Mouse (Mus musculus) midbrain, embryonic 11.5 days (tissue): ENCODE measurements around the gene Eef1akmt2. TPM values are rescaled to one million over a fixed set of nuclear protein-coding genes. Genes with fewer than 3 reads are reported as not detected.

ENCODE experiments used
- ATAC-seq: fragments of 200-750 bp; cut with Nextera tagmentation; 2 replicates; pipeline ENCODE4 v1.8.0; 2017; ENCODE audit warnings: moderate TSS enrichment, moderate library complexity; ENCODE audit not compliant: low FRiP score
- DNase-seq: peaks from one replicate; pipeline ENCODE4 v3.0.0; 2015; ENCODE audit warnings: low spot score; ENCODE audit errors: missing footprints
- H3K27ac ChIP-seq: fragments of 300-500 bp; sonication (generic); 2 replicates; pipeline ENCODE4 v1.5.1; 2014; ENCODE audit warnings: low read depth, low read length
- H3K27me3 ChIP-seq: fragments of 300-500 bp; sonication (generic); 2 replicates; pipeline ENCODE4 v1.6.1; 2014; ENCODE audit warnings: mild to moderate bottlenecking, low read length, moderate library complexity, mixed read lengths; ENCODE audit not compliant: control insufficient read depth, insufficient read depth
- H3K36me3 ChIP-seq: fragments of 300-500 bp; sonication (generic); 2 replicates; pipeline ENCODE4 v1.6.1; 2014; ENCODE audit warnings: mild to moderate bottlenecking, low read length, moderate library complexity, mixed read lengths; ENCODE audit not compliant: control insufficient read depth, insufficient read depth
- H3K4me1 ChIP-seq: fragments of 300-500 bp; sonication (generic); 2 replicates; pipeline ENCODE4 v1.6.1; 2014; ENCODE audit warnings: low read length; ENCODE audit not compliant: control insufficient read depth, insufficient read depth
- H3K4me2 ChIP-seq: fragments of 300-500 bp; sonication (generic); 2 replicates; pipeline ENCODE4 v1.6.1; 2014; ENCODE audit warnings: mild to moderate bottlenecking, moderate library complexity
- H3K4me3 ChIP-seq: fragments of 300-500 bp; sonication (generic); 2 replicates; pipeline ENCODE4 v1.5.1; 2014; ENCODE audit warnings: low read depth, low read length
- H3K9ac ChIP-seq: fragments of 300-500 bp; sonication (generic); 2 replicates; pipeline ENCODE4 v1.6.1; 2014; ENCODE audit warnings: low read length
- H3K9me3 ChIP-seq: fragments of 300-500 bp; sonication (generic); 2 replicates; pipeline ENCODE4 v1.6.1; 2016; ENCODE audit warnings: low read length; ENCODE audit not compliant: control insufficient read depth
- WGBS: fragments of 180-500 bp; shearing (Covaris S2); extraction: QIAGEN DNeasy Blood & Tissue Kit; methylation state at CpG from one replicate; pipeline ENCODE4 v1.1.7; 2014; 5-methylcytosine and 5-hydroxymethylcytosine counted together
- polyA plus RNA-seq: library from polyadenylated mRNA; unstranded; fragments of >200 nt; fragmentation: Nextera tagmentation; extraction: Ambion mirVana; gene quantifications from 2 replicates; pipeline ENCODE4 v1.2.1, GENCODE M21; 2014

Gene Eef1akmt2
- polyA plus RNA-seq, 1 experiment from 2014 or later = 90.3 TPM

DNA sequence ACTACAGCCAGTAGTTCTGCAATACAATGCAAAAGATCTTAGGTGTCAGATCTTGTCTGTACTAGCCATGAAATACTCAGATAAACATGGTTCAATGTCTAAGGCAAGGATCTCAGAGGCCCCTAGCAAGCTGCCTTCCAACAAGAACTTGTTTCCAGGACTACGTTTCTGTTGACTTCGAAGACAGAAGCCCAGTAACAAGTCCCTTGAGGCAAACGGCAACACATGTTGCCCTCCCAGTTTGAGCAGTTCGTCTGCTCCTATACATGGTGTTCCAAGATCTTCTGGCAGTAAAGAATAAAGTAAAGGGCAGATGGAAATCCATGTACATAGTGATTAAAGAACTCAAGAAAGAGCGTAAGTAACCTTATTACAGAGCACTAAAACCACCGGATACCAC lies 888 bp upstream of the Eef1akmt2 start:
- no peak overlapping the region for H3K27ac ChIP-seq
- H3K36me3 ChIP-seq = no peaks in the 10 kb centered on the region
- H3K4me2 ChIP-seq = no peak overlapping the region
- H3K4me3 ChIP-seq = no peak overlapping the region
- no peak overlapping the region for H3K9ac ChIP-seq
- H3K4me1 ChIP-seq = peaks cover 6% of the 10 kb centered on the region
- H3K9me3 ChIP-seq = no peaks in the 10 kb centered on the region
- WGBS = 89% methylated on average over 6 of the region's 6 CpGs
- no peak for ATAC-seq
- H3K27me3 ChIP-seq = no peaks in the 10 kb centered on the region
- no peak for DNase-seq

DNA sequence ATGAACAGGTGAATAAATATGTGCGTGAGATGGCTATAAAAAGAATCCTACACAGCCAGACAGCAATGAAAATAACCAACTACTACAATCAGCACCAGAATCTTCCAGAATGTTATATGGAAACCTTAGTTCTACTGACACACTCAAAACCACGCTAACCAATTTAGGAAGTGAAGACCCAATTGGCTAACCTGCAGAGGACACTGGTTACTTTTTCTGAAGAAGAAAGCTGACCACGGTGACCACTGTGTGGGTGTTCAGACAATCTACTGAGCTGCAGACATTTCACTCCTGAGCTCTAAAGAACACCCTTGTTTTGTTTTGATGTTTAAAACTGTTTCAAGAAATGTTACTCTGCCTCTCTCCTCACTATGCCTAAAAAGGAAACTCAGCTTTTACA lies 9.3 kb downstream of the Eef1akmt2 start:
- no peak for DNase-seq
- H3K27ac ChIP-seq = no peak overlapping the region
- ATAC-seq = no peak
- H3K36me3 ChIP-seq = no peaks in the 10 kb centered on the region; the same call in 1 of the 2 replicates
- no peaks in the 10 kb centered on the region for H3K9me3 ChIP-seq
- no peak overlapping the region for H3K9ac ChIP-seq
- WGBS = 91% methylated on average over 3 of the region's 3 CpGs
- H3K27me3 ChIP-seq = no peaks in the 10 kb centered on the region
- H3K4me3 ChIP-seq = no peak overlapping the region
- no peaks in the 10 kb centered on the region for H3K4me1 ChIP-seq
- no peak overlapping the region for H3K4me2 ChIP-seq

DNA sequence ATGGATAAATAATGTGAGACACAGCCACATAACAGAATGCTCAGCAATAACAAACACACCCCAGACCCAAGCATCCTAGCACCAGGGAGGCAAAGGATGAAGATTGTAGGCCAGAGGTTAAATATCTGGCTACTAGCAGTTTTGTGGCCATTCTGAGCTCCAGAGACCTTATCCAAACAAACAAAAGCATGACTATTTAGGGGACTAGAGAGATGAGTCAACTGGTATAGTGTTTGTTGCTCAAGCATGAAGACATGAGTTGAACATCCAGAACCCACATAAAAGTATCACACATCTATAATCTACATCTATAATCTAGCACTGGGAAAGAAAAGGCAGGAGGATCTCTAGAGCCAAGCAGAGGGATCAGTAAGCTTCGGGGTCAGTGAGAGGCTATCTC lies 10.0 kb downstream of the Eef1akmt2 start:
- DNase-seq = no peak
- no peak overlapping the region for H3K27ac ChIP-seq
- H3K9me3 ChIP-seq = no peaks in the 10 kb centered on the region
- 94% methylated on average over 1 of the region's 1 CpGs for WGBS
- H3K27me3 ChIP-seq = no peaks in the 10 kb centered on the region
- no peak for ATAC-seq
- no peak overlapping the region for H3K4me2 ChIP-seq
- no peaks in the 10 kb centered on the region; the same call in 1 of the 2 replicates for H3K36me3 ChIP-seq
- no peak overlapping the region for H3K4me3 ChIP-seq
- no peaks in the 10 kb centered on the region for H3K4me1 ChIP-seq
- no peak overlapping the region for H3K9ac ChIP-seq

DNA sequence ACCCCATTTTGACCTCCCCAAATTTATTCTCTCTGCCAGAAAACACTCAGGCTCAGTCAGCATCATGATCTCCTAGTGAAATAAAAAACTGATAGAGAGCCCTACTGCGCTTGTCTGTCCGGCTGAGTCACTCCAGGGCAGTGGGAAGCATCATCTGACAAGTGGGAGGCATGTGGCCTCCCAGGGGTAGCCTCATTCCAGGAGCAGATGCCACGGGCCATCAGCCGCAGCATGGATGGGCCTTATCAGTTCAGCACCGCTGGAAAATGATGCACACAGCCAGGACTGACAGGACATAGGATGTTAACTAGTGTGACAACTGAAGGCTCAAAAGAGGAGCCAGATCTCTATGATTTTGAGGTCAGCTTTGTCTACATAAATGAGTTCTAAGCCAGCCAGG lies 11.2 kb downstream of the Eef1akmt2 start:
- no peak for ATAC-seq
- no peaks in the 10 kb centered on the region for H3K27me3 ChIP-seq
- no peak overlapping the region for H3K4me2 ChIP-seq
- no peaks in the 10 kb centered on the region for H3K36me3 ChIP-seq
- WGBS = 79% methylated on average over 5 of the region's 5 CpGs
- H3K4me1 ChIP-seq = no peaks in the 10 kb centered on the region
- H3K9me3 ChIP-seq = no peaks in the 10 kb centered on the region
- DNase-seq = no peak
- no peak overlapping the region for H3K27ac ChIP-seq
- H3K9ac ChIP-seq = no peak overlapping the region
- no peak overlapping the region for H3K4me3 ChIP-seq

DNA sequence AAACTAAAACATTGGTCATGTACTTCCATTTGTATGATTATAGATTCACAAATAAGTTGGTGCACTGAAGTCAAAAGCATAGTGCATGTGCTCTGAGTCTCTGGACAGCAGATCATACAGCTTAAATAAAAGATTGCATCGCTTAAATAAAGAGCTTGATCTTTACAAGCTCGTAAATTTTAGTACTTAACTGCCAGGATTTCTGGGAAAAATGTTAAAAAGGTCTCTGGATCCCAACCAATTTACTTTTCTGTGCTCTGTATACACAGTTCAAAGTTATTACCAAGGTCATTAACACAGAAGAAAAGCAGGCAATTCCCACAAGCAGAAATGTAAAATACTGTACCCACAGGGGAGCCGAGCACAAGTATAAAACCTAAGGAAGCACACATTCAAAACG lies 21.5 kb downstream of the Eef1akmt2 start:
- WGBS = 92% methylated on average over 4 of the region's 4 CpGs
- ATAC-seq (no peak), DNase-seq (peak; percentile 64)
- Histone ChIP-seq H3K27ac (no peak overlapping the region), H3K9ac (no peak overlapping the region), H3K27me3 (no peaks in the 10 kb centered on the region), H3K4me3 (no peak overlapping the region), H3K36me3 (peaks cover 8% of the 10 kb centered on the region; the same call in 1 of the 2 replicates), H3K4me1 (no peaks in the 10 kb centered on the region), H3K9me3 (no peaks in the 10 kb centered on the region), H3K4me2 (no peak overlapping the region)

DNA sequence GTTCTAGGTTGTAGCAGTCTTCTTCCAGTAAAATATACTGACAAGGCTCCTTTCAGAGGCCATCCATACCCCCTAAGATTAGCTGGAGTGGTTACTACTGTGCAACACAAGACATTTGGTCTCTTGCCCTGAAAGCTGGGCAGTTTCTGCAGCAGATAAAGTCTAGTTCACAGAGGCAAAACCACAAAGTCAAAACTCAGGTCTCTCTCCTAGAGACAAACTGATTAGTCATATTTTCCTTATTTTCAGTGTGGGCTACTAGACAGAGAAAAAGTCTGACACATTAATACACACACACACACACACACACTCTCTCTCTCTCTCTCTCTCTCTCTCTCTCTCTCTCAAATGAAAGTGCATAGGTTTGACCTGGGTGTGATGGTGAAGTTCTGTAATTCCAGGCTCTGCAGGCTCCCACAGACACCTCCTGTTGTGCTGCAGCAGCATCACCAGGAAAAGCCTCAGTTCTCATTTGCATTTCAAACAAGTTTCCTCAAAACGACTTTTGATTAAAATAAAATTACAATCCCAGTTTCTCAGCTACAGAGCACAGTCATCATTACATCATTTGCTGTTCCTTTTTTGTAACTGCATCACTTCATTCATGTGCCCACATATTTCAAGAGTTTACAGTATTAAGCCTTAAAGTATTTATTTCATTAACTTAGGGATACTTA lies 28.0 kb downstream of the Eef1akmt2 start:
- Histone ChIP-seq H3K4me3 (no peak overlapping the region), H3K9me3 (no peaks in the 10 kb centered on the region), H3K9ac (no peak overlapping the region), H3K36me3 (no peaks in the 10 kb centered on the region), H3K4me2 (no peak overlapping the region), H3K27me3 (no peaks in the 10 kb centered on the region), H3K4me1 (no peaks in the 10 kb centered on the region), H3K27ac (no peak overlapping the region)
- peak; percentile 28 for DNase-seq
- ATAC-seq = no peak
- WGBS = 26% methylated on average over 1 of the region's 1 CpGs

DNA sequence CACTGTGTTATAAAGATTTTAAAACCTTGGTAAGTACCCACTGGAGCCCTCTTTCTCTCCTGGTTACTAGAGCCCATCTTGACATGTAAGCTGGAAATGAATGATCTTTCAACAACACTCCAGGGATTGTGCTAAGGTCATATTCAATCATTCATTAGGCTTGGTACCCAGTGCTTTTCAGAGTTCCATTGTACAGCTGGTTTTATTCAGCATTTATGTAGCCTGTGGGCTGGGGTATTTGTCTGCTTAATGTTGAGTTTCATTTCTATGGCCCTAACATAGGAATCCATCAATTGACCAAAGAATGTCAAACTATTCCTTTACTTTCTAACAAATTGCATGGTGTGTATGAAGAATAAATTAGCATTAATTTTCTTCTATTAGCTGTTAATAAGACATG lies 28.6 kb downstream of the Eef1akmt2 start:
- ATAC-seq (no peak), DNase-seq (no peak)
- Histone ChIP-seq H3K9ac (no peak overlapping the region), H3K4me3 (no peak overlapping the region), H3K27me3 (no peaks in the 10 kb centered on the region), H3K27ac (no peak overlapping the region), H3K4me2 (no peak overlapping the region), H3K9me3 (no peaks in the 10 kb centered on the region), H3K4me1 (no peaks in the 10 kb centered on the region), H3K36me3 (no peaks in the 10 kb centered on the region)

DNA sequence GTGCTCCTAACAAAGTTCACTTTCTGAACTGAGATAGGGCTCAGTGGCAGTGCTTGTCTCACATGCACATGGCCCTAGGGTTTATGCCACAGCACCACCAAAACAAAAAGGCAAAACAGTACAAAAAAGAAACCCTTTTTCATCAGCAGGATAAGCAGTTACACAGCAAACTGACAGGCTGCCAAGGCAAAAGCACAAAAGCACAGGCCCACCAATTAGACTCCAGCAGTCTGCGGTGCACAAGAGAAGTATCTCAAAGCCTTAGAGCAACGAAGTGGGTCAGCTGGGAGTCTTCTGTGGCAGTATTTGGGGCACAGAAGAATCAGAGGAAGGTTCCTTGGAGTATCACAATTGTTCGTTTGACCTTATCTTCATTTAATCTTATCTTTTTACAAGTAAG lies 31.8 kb downstream of the Eef1akmt2 start:
- peaks cover 4% of the 10 kb centered on the region; the same call in 1 of the 2 replicates for H3K4me1 ChIP-seq
- no peak for ATAC-seq
- H3K9me3 ChIP-seq = no peaks in the 10 kb centered on the region
- no peaks in the 10 kb centered on the region for H3K36me3 ChIP-seq
- no peak overlapping the region for H3K27ac ChIP-seq
- H3K27me3 ChIP-seq = no peaks in the 10 kb centered on the region
- H3K4me3 ChIP-seq = no peak overlapping the region
- 83% methylated on average over 3 of the region's 3 CpGs for WGBS
- no peak overlapping the region for H3K9ac ChIP-seq
- peak; percentile 28 for DNase-seq
- no peak overlapping the region for H3K4me2 ChIP-seq

DNA sequence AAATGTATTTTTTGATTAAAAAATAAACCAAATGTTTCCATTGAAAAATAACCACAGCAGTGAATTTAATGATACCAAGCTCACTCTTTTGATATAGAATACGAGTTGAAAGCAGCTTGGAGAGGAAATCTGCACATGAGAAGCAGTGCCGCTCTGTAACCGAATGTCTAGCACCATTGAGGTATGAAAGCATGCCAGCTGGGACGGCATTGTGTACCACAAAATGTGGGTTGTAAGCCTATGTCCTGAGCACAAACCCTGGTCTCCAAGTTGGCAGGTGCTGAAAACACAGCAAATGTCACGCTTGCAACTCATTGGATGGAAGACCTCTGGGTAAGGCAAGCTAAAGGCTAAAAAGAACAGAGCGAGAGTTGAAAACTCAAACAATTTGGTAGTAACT lies 35.4 kb downstream of the Eef1akmt2 start:
- Histone ChIP-seq H3K4me3 (no peak overlapping the region), H3K36me3 (no peaks in the 10 kb centered on the region), H3K9me3 (no peaks in the 10 kb centered on the region), H3K27ac (no peak overlapping the region), H3K9ac (no peak overlapping the region), H3K4me1 (peaks cover 16% of the 10 kb centered on the region; the same call in 1 of the 2 replicates), H3K27me3 (no peaks in the 10 kb centered on the region), H3K4me2 (no peak overlapping the region)
- ATAC-seq (no peak), DNase-seq (no peak)
- 70% methylated on average over 6 of the region's 6 CpGs for WGBS
